Mouse (Mus musculus): ENCODE data around the gene Cnnm1. TPM values are rescaled to one million over a fixed set of nuclear protein-coding genes. Genes with fewer than 3 reads are reported as not detected.

Cnnm1 gene
- total and polyA plus RNA-seq, 3 experiments = not detected

GRCm38 (mm10) chr19:43459948-43460347, 19.7 kb downstream of the Cnnm1 start:
- no peaks in the 10 kb centered on the region for H3K27me3 ChIP-seq (replicated peaks)
- no peak overlapping the region for H3K4me2 ChIP-seq (ENCODE audit: insufficient read depth, low read depth, poor library complexity, severe bottlenecking)
- no peaks in the 10 kb centered on the region for H3K79me2 ChIP-seq (replicated peaks; ENCODE audit: control insufficient read depth, extremely low read depth, insufficient read depth, poor library complexity, severe bottlenecking)
- no peak for TF ChIP-seq MYC (IDR thresholded peaks at IDR 0.05; ENCODE audit: low read depth, low read length)
- TF ChIP-seq MAFK (IDR thresholded peaks at IDR 0.05; ENCODE audit: insufficient replicate concordance, low read length) = no peak
- TF ChIP-seq RAD21 (IDR thresholded peaks at IDR 0.05; ENCODE audit: low read depth, low read length) = no peak
- TF ChIP-seq HCFC1 (IDR thresholded peaks at IDR 0.05; ENCODE audit: low read depth, low read length) = no peak
- no peak for TF ChIP-seq JUN (IDR thresholded peaks at IDR 0.05; ENCODE audit: insufficient read depth, low read depth, low read length)
- 0 out of 4 replicates have a peak, but pooled peaks cover 2 to 4% of the 10 kb centered on the region in 2 experiments for H3K4me1 ChIP-seq (ENCODE audit: control insufficient read depth in 1 of 2, insufficient read depth in 2 of 2)
- no peak for DNase-seq (ENCODE audit: extremely low read depth)
- H3K9ac ChIP-seq (ENCODE audit: insufficient read depth, low read depth) = no peak overlapping the region
- H3K4me3 ChIP-seq (replicated peaks in 1 of 3; ENCODE audit: low read depth in 2 of 3, low read length in 2 of 3, poor library complexity in 1 of 3) = no peak overlapping the region
- peaks cover 2% of the 10 kb centered on the region for H3K9me3 ChIP-seq (replicated peaks; ENCODE audit: low read length)
- dilution Hi-C loops (cut with MboI; ENCODE audit: extremely low pct_ligation_motif_present, extremely low pct_unique_long_range_greater_than_20kb, low sequenced_read_pairs) (no loop called here), in situ Hi-C loops (cut with MboI; ENCODE audit: low pct_ligation_motif_present, low pct_unique_long_range_greater_than_20kb, low sequenced_read_pairs) (no loop called here)
- H3K27ac ChIP-seq (ENCODE audit: insufficient read depth, low read depth) = no peak overlapping the region
- H3K36me3 ChIP-seq (replicated peaks in 1 of 2; ENCODE audit: control insufficient read depth in 1 of 2, insufficient read depth in 1 of 2, low read length in 1 of 2) = no peaks in the 10 kb centered on the region

DNA sequence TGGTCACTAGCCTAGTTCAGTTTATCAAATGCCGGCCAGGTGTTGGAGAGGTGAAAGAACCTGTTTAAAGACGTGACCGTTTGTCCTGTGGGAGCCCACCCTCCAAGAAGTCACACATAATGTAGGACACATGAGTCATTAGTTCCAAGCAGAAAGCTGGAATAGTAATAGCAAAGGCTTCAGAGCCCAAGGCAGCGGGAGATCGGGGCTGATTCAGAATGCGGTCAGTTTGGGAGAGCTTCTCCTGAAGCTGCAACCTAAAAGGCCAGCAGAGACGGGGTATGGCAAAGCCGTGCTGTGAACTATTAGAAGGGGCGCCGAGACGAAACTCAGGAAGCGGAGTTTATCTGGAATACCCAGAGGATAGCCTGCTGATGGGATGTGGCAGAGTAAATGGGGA, 20.2 kb downstream of the Cnnm1 start:
- Histone ChIP-seq H3K79me2 (replicated peaks; ENCODE audit: control insufficient read depth, extremely low read depth, insufficient read depth, poor library complexity, severe bottlenecking) (no peaks in the 10 kb centered on the region), H3K4me1 (ENCODE audit: control insufficient read depth in 1 of 2, insufficient read depth in 2 of 2) (peaks cover 2 to 9% of the 10 kb centered on the region in 2 experiments; a peak in 2 of 4 replicates), H3K4me3 (replicated peaks in 1 of 3; ENCODE audit: low read depth in 2 of 3, low read length in 2 of 3, poor library complexity in 1 of 3) (no peak overlapping the region), H3K27ac (ENCODE audit: insufficient read depth, low read depth) (no peak overlapping the region), H3K36me3 (replicated peaks in 1 of 2; ENCODE audit: control insufficient read depth in 1 of 2, insufficient read depth in 1 of 2, low read length in 1 of 2) (no peaks in the 10 kb centered on the region), H3K27me3 (replicated peaks) (no peaks in the 10 kb centered on the region), H3K9ac (ENCODE audit: insufficient read depth, low read depth) (no peak overlapping the region), H3K9me3 (replicated peaks; ENCODE audit: low read length) (peaks cover 2% of the 10 kb centered on the region), H3K4me2 (ENCODE audit: insufficient read depth, low read depth, poor library complexity, severe bottlenecking) (no peak overlapping the region)
- DNase-seq (ENCODE audit: extremely low read depth) = no peak
- TF ChIP-seq ZMIZ1 (IDR thresholded peaks at IDR 0.05; ENCODE audit: low read depth, low read length) (no peak), KAT2A (IDR thresholded peaks at IDR 0.05; ENCODE audit: insufficient replicate concordance, low read length) (no peak), MAZ (IDR thresholded peaks at IDR 0.05; ENCODE audit: low read depth, low read length) (no peak), UBTF (IDR thresholded peaks at IDR 0.05; ENCODE audit: low read depth, low read length) (no peak), POLR2A (IDR thresholded peaks at IDR 0.05; ENCODE audit: low read depth, low read length) (no peak), JUND (conservative IDR thresholded peaks at IDR 0.05; ENCODE audit: low read depth, low read length) (no peak), EP300 (IDR thresholded peaks at IDR 0.05; ENCODE audit: low read length) (no peak), MYC (IDR thresholded peaks at IDR 0.05; ENCODE audit: low read depth, low read length) (no peak), PAX5 (IDR thresholded peaks at IDR 0.05; ENCODE audit: low read length) (no peak), MAX (IDR thresholded peaks at IDR 0.05; ENCODE audit: low read length) (no peak), E2F4 (IDR thresholded peaks at IDR 0.05; ENCODE audit: insufficient replicate concordance, low read depth, low read length) (no peak), SMC3 (IDR thresholded peaks at IDR 0.05; ENCODE audit: low read depth, low read length) (no peak), MXI1 (IDR thresholded peaks at IDR 0.05; ENCODE audit: low read depth, low read length) (no peak), ZNF384 (IDR thresholded peaks at IDR 0.05; ENCODE audit: low read depth, low read length) (no peak), JUN (IDR thresholded peaks at IDR 0.05; ENCODE audit: insufficient read depth, low read depth, low read length) (no peak), ELF1 (IDR thresholded peaks at IDR 0.05; ENCODE audit: low read depth, low read length) (no peak), HCFC1 (IDR thresholded peaks at IDR 0.05; ENCODE audit: low read depth, low read length) (no peak)
- in situ Hi-C loops (cut with MboI; ENCODE audit: low pct_ligation_motif_present, low pct_unique_long_range_greater_than_20kb, low sequenced_read_pairs) (no loop called here), dilution Hi-C loops (cut with MboI; ENCODE audit: extremely low pct_ligation_motif_present, extremely low pct_unique_long_range_greater_than_20kb, low sequenced_read_pairs) (no loop called here)

Measured in CH12.LX (cell line).